Mouse (Mus musculus) myocyte (in vitro differentiated cells): Measurements from ENCODE around the gene Rrp12. TPM values are rescaled to one million over a fixed set of nuclear protein-coding genes. Genes with fewer than 3 reads are reported as not detected.

Source experiments
- H3K27me3 ChIP-seq: one replicate; pipeline ENCODE4 v1.6.1; 2011; ENCODE audit not compliant: control insufficient read depth, insufficient read depth, insufficient read length
- H3K36me3 ChIP-seq: one replicate; pipeline ENCODE4 v1.6.1; 2011; ENCODE audit not compliant: control insufficient read depth, insufficient read depth
- H3K4me2 ChIP-seq: one replicate; pipeline ENCODE4 v1.6.1; 2011; ENCODE audit warnings: low read depth, control low read depth
- H3K4me3 ChIP-seq: one replicate; pipeline ENCODE4 v1.5.1; 2011; ENCODE audit warnings: mild to moderate bottlenecking, control low read depth, moderate library complexity
- H3K79me2 ChIP-seq: one replicate; pipeline ENCODE4 v1.6.1; 2011; ENCODE audit not compliant: control insufficient read depth, insufficient read depth
- H3ac ChIP-seq: one replicate; pipeline ENCODE4 v1.6.1; 2011; ENCODE audit not compliant: control insufficient read depth, insufficient read length
- CEBPB ChIP-seq: IDR thresholded peaks from 2 replicates; pipeline ENCODE4 v1.6.1; 2011; ENCODE audit warnings: mild to moderate bottlenecking, moderate library complexity; ENCODE audit not compliant: poor library complexity, insufficient read depth, severe bottlenecking
- E2F4 ChIP-seq: IDR thresholded peaks from one replicate; pipeline ENCODE4 v1.6.1; 2011; ENCODE audit warnings: mild to moderate bottlenecking, control low read depth, moderate library complexity; ENCODE audit not compliant: insufficient read depth
- MAX ChIP-seq: IDR thresholded peaks from one replicate; pipeline ENCODE4 v1.6.1; 2011; ENCODE audit warnings: low read depth, mild to moderate bottlenecking, control low read depth
- MYOD1 ChIP-seq, 3 experiments: IDR thresholded peaks; one replicate each; pipeline ENCODE4 v1.6.1; 2011; ENCODE audit warnings: control low read depth in 2 of 3, low read depth in 2 of 3, mild to moderate bottlenecking in 2 of 3, moderate library complexity in 1 of 3; ENCODE audit not compliant: insufficient read length in 2 of 3, control insufficient read depth in 1 of 3
- MYOG ChIP-seq, 3 experiments: IDR thresholded peaks; one replicate each; pipeline ENCODE4 v1.6.1; 2011; ENCODE audit warnings: control low read depth in 2 of 3, low read depth in 2 of 3, mild to moderate bottlenecking in 2 of 3; ENCODE audit not compliant: insufficient read length in 2 of 3, control insufficient read depth in 1 of 3, insufficient read depth in 1 of 3
- POLR2A ChIP-seq: IDR thresholded peaks from one replicate; pipeline ENCODE4 v1.6.1; 2011; ENCODE audit warnings: low read depth, mild to moderate bottlenecking, control low read depth, moderate library complexity; ENCODE audit not compliant: insufficient read length
- POLR2AphosphoS2 ChIP-seq: IDR thresholded peaks from one replicate; pipeline ENCODE4 v1.6.1; 2011; ENCODE audit warnings: low read depth, control low read depth; ENCODE audit not compliant: insufficient read length
- REST ChIP-seq: IDR thresholded peaks from one replicate; pipeline ENCODE4 v1.6.1; 2011; ENCODE audit warnings: mild to moderate bottlenecking, control low read depth, moderate library complexity; ENCODE audit not compliant: insufficient read depth, insufficient read length
- SRF ChIP-seq: IDR thresholded peaks from one replicate; pipeline ENCODE4 v1.6.1; 2011; ENCODE audit warnings: low read depth; ENCODE audit not compliant: control insufficient read depth, insufficient read length
- TCF12 ChIP-seq: IDR thresholded peaks from one replicate; pipeline ENCODE4 v1.6.1; 2011; ENCODE audit warnings: mild to moderate bottlenecking, control low read depth; ENCODE audit not compliant: poor library complexity, insufficient read depth, severe bottlenecking
- TCF3 ChIP-seq: IDR thresholded peaks from one replicate; pipeline ENCODE4 v1.6.1; 2011; ENCODE audit warnings: low read depth, control low read depth; ENCODE audit not compliant: insufficient read length
- USF1 ChIP-seq: IDR thresholded peaks from one replicate; pipeline ENCODE4 v1.6.1; 2011; ENCODE audit warnings: low read depth, mild to moderate bottlenecking, control low read depth, moderate library complexity
- polyA plus RNA-seq: library from polyadenylated mRNA; unstranded; fragments of >200 nt; fragmentation: generic; extraction: Trizol; gene quantifications from one replicate; pipeline ENCODE4 v1.2.1, GENCODE M21; 2012; ENCODE audit warnings: missing spikeins

The Rrp12 gene
- polyA plus RNA-seq, result 45.4 TPM

GRCm38 (mm10) chr19:41895460-41896318 is at the start of gene Rrp12:
Gene Rrp12, minus strand, starts transcription at chr19:41896173.
- Histone ChIP-seq H3K4me2 (peak within 1 kb of the TSS; percentile 99), H3K4me3 (peak within 1 kb of the TSS; percentile 92), H3ac (peak within 1 kb of the TSS; percentile 38), H3K79me2 (peaks cover 15% of the 10 kb centered on the region), H3K27me3 (no peaks in the 10 kb centered on the region), H3K36me3 (peaks cover 9% of the 10 kb centered on the region)
- TF ChIP-seq USF1 (peak; percentile 29), E2F4 (no peak), MAX (peak; percentile 94), SRF (no peak), POLR2AphosphoS2 (peak; percentile 66), MYOG (IDR thresholded peaks at IDR 0.05; ENCODE audit: control insufficient read depth in 1 of 3, insufficient read depth in 1 of 3, insufficient read length in 2 of 3, low read depth in 2 of 3) (no peak), POLR2A (peak; percentile 73)

- TF ChIP-seq USF1 (no peak), REST (no peak), TCF3 (no peak), E2F4 (no peak), POLR2A (no peak), MYOD1 (IDR thresholded peaks at IDR 0.05; ENCODE audit: control insufficient read depth in 1 of 3, insufficient read length in 2 of 3, low read depth in 2 of 3) (no peak), CEBPB (no peak), TCF12 (no peak), POLR2AphosphoS2 (no peak), SRF (no peak), MAX (no peak), MYOG (IDR thresholded peaks at IDR 0.05; ENCODE audit: control insufficient read depth in 1 of 3, insufficient read depth in 1 of 3, insufficient read length in 2 of 3, low read depth in 2 of 3) (no peak)
These were observed 47.9 kb upstream of the Rrp12 start for GRCm38 (mm10) chr19:41943841-41944240.

GRCm38 (mm10) chr19:41938539-41938938 is 42.6 kb upstream of the Rrp12 start:
- Histone ChIP-seq H3K79me2 (peaks cover 51% of the 10 kb centered on the region), H3K27me3 (no peaks in the 10 kb centered on the region), H3ac (no peak overlapping the region), H3K36me3 (peaks cover 41% of the 10 kb centered on the region), H3K4me2 (no peak overlapping the region), H3K4me3 (no peak overlapping the region)
- no peak for TF ChIP-seq REST
- TF ChIP-seq POLR2AphosphoS2, result peak; percentile 51
- TF ChIP-seq USF1, result no peak

More at GRCm38 (mm10) chr19:41943841-41944240, 47.9 kb upstream of the Rrp12 start:
- Histone ChIP-seq H3K27me3 (no peaks in the 10 kb centered on the region), H3K79me2 (peaks cover 14% of the 10 kb centered on the region), H3ac (no peak overlapping the region), H3K4me2 (no peak overlapping the region), H3K4me3 (no peak overlapping the region), H3K36me3 (peaks cover 73% of the 10 kb centered on the region)

GRCm38 (mm10) chr19:41935921-41936320 is 39.9 kb upstream of the Rrp12 start:
- Histone ChIP-seq H3K4me2 (peak overlapping the region; percentile 81), H3ac (no peak overlapping the region), H3K79me2 (peaks cover 75% of the 10 kb centered on the region), H3K27me3 (no peaks in the 10 kb centered on the region), H3K4me3 (peak overlapping the region; percentile 95), H3K36me3 (peaks cover 18% of the 10 kb centered on the region)
- TF ChIP-seq MYOG (IDR thresholded peaks at IDR 0.05; ENCODE audit: control insufficient read depth in 1 of 3, insufficient read depth in 1 of 3, insufficient read length in 2 of 3, low read depth in 2 of 3) (no peak), USF1 (no peak), REST (no peak), POLR2A (no peak), CEBPB (no peak), SRF (no peak), POLR2AphosphoS2 (no peak), TCF12 (no peak), TCF3 (no peak), MAX (no peak), E2F4 (no peak)

GRCm38 (mm10) chr19:41934124-41934523 is 38.2 kb upstream of the Rrp12 start:
- TF ChIP-seq USF1, result no peak
- TF ChIP-seq MYOD1 (IDR thresholded peaks at IDR 0.05; ENCODE audit: control insufficient read depth in 1 of 3, insufficient read length in 2 of 3, low read depth in 2 of 3), result no peak
- no peak for TF ChIP-seq SRF
- TF ChIP-seq MYOG (IDR thresholded peaks at IDR 0.05; ENCODE audit: control insufficient read depth in 1 of 3, insufficient read depth in 1 of 3, insufficient read length in 2 of 3, low read depth in 2 of 3), result no peak
- no peak for TF ChIP-seq E2F4
- TF ChIP-seq POLR2AphosphoS2, result no peak
- no peak for TF ChIP-seq TCF3
- no peak for TF ChIP-seq CEBPB
- TF ChIP-seq POLR2A, result no peak
- no peak for TF ChIP-seq REST
- TF ChIP-seq MAX, result no peak
- H3K4me3 ChIP-seq, result peak overlapping the region; percentile 95
- peaks cover 64% of the 10 kb centered on the region for H3K79me2 ChIP-seq
- H3K4me2 ChIP-seq, result peak overlapping the region; percentile 81
- no peaks in the 10 kb centered on the region for H3K27me3 ChIP-seq
- H3K36me3 ChIP-seq, result peaks cover 14% of the 10 kb centered on the region
- H3ac ChIP-seq, result peak overlapping the region; percentile 75
